Mouse (Mus musculus) liver, postnatal 0 days (tissue): ENCODE measurements at regions not wholly inside any gene's neighbourhood (a gene's known extent, or its start where the extent isn't known, plus 50 kb on each side); places are given as distances from the start of the nearest gene placed in this dataset.

ENCODE experiments used
- CTCF ChIP-seq: sonication (generic); IDR thresholded peaks from 2 replicates; pipeline ENCODE4 v1.5.1; 2016; ENCODE audit warnings: antibody characterized with exemption, low read depth
- EP300 ChIP-seq: IDR thresholded peaks from 2 replicates; pipeline ENCODE4 v1.6.1; 2016; ENCODE audit warnings: antibody characterized with exemption, low read depth, mild to moderate bottlenecking

DNA sequence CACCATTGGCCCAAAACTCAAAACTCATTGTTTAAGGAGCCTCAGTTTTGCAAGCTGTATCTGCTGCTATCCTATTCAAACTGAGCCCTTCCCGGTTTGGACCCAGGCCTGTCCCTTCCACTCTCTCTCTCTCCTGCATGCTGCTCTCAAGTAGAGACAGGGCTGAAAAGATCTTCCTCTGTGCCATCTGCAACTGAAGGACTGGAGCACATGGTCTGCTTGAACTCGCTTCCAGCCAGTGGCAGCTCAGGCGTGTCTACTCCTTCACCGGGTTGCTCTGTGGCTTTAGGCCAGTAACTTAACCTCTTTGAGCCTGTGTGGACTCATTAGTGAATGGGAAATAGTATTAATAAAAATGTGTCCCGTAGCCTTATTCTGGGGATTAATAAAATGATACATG is 170.4 kb upstream of the Camk1g start:
- TF ChIP-seq CTCF = no peak
- TF ChIP-seq EP300 = no peak
